Mouse (Mus musculus) spleen, postnatal 36 days (tissue): ENCODE data around the gene Spg7.
A peak's percentile ranks its signal among the peaks of the same experiment; 100 is the strongest.
"Not testable (repeated sequence)": the region's sequence is repeated elsewhere in the genome, so short reads cannot be mapped to it uniquely, and the experiment has no call there.

Experiments
- DNase-seq, 2 experiments: peaks; one replicate each; pipeline ENCODE4 v3.0.0; 2022; ENCODE audit warnings: low spot score in 2 of 2, mixed read lengths in 1 of 2

Spg7 gene

GRCm38 (mm10) chr8:123097786-123098584 is 35.2 kb downstream of the Spg7 start:
- peak; percentile 43 to 56 for DNase-seq

DNA sequence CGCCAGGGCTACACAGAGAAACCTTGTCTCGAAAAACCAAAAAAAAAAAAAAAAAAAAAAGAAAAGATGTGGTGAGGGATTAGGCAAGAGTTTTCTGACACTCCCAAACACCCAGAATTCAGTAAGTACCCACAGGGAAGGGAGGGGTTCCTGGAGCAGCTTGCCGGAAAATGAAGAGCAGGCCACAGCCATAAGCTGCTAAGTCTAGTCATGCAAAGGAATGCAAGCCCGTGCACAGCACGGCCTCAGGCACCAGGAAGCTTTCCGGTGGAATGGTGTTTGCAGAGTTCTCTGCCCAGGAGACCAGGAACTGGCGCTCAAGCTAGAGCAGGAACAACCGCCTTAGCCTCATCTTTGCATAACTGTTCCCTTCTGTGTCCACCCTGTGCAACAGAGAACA is 37.5 kb downstream of the Spg7 start:
- DNase-seq = no peak

DNA sequence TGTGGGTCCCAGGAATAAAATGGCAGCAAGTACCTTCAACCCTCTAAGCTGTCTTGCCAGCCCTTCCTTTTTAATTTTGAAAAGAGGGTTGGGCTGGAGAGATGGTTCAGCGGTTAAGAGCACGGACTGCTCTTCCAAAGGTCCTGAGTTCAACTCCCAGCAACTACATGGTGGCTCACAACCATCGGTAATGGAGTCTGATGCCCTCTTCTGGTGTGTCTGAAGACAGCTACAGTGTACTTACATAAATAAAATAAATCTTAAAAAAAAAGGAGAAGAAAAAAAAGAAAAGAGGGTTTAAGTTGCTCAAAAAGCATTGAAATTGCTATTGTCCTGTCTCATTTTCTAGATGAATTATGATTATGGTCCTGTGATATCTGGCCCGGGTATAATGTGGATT is 38.5 kb downstream of the Spg7 start:
- DNase-seq = no peak

GRCm38 (mm10) chr8:123101735-123102685 is 39.3 kb downstream of the Spg7 start, which contains the start of gene Rpl13:
Gene Rpl13, plus strand, starts transcription at chr8:123102350.
- peak; percentile 96 to 97 for DNase-seq

DNA sequence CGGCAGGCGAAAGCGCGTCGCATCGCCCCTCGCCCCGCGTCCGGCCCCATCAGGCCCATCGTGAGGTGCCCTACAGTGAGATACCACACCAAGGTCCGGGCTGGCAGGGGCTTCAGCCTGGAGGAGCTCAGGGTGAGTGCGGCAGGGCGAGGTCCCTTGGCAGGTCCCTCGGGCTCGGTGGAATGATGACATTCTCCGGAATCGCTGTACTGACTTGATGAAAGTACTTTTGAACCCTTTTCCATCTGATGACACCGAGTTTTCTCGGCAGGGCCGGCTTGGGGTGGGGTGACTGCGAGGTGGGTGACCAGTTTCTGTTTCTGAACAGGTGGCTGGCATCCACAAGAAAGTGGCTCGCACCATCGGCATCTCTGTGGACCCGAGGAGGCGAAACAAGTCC is 40.1 kb downstream of the Spg7 start:
- DNase-seq = not testable (repeated sequence)

- no peak for DNase-seq
Measured at GRCm38 (mm10) chr8:123103285-123103684, 40.5 kb downstream of the Spg7 start.

DNA sequence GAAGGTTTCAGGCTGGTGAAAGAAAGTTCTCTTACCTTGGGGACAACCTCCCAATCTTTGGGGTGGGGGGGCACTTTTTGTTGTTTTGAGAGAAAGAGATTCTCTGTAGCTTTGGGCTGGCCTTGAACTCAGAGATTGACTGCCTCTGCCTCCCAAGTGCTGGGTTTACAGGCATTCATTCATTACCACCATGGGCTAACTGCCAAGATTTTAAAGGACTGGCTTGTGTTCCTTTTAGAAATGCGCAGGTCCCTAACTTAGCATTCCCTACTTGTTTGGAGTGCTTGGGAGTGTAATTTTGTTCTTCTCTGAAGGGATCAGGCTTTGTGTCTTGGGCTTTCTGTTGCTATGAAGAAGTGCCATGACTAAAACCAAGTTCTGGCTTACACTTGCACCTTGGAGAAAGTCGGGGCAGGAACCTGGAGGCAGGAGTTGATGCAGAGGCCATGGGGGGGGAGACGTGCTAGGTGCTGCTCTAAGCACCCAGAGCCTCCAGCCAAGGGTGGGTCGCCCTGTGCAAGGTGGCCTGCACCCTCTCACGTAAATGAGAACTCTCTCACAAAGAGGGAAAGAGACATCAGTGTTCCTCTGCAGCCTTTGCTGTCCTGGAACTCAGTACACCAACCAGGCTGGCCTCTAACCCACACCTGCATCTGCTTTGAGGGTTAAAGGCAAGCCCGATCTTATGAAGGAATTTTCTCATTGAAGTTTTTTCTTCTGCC is 41.5 kb downstream of the Spg7 start:
- no peak for DNase-seq

- DNase-seq = peak in 1 of 2 experiments; percentile 43
Measured at GRCm38 (mm10) chr8:123105553-123106326, 43.0 kb downstream of the Spg7 start.

DNA sequence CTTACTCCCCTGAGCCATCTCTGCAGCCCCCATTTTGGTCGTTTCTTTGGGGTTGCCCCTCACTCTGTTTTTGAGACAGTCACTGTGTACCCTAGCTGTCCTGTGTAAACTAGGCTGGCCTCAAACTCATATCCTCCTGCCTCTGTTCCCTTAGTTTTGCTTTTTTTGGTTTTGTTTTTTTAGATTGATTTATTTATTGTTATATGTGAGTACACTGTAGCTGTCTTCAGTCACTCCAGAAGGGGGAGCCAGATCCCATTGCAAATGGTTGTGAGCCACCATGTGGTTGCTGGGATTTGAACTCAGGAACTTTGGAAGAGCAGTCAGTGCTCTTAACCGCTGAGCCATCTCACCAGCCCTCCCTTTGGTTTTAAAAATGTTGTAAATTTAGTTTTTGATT is 43.8 kb downstream of the Spg7 start:
- no peak for DNase-seq

GRCm38 (mm10) chr8:123108010-123108409 is 45.3 kb downstream of the Spg7 start:
- no peak for DNase-seq

- DNase-seq = no peak
Measured at GRCm38 (mm10) chr8:123108953-123109352, 46.2 kb downstream of the Spg7 start.

- peak; percentile 31 to 59 for DNase-seq
Measured at GRCm38 (mm10) chr8:123110649-123111048, 47.9 kb downstream of the Spg7 start.

DNA sequence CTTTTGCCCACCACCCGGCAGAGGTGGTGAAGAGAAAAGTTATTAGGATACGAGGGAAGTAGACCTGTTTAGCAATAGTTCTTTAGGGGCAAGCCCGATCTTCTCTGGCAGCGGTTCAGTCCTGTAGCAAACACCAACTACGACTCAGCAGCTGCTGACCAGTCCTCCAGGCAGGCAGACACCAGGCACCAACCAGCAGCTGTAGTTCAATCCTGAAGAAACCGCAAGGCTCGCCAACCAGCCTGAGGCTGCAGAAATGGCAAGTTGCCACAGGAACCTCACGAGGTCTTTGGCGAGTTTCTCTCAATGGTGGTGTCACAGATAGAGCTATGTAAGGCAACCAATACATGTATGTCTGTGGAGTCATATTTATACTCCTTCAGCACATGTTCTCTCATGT is 50.1 kb downstream of the Spg7 start:
- no peak for DNase-seq

DNA sequence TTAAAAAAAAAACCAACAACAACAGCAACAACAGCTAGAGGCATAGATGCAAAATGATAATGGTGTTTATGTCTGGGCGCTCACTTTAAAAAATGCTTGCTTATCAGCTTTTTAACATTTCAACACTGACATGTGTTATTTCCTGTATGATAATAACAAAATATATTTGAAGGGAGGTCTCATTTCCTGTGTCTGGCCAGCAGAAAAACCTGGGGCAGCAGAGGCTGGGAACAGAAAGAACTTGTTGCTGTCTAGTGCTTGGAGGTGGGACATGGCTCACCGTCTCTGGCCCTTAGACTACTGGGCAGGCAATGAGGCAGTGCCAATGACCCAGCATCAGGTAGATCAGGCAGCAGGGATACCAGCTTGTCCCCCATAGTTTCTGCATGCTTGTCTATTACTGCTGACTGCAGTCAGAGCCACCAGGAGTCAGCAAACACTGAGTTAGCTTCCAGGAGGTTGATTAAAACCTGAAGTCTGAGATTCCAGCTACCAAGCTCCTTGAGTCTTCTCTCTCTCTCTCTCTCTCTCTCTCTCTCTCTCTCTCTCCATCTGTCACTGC is 51.2 kb downstream of the Spg7 start:
- no peak for DNase-seq

DNA sequence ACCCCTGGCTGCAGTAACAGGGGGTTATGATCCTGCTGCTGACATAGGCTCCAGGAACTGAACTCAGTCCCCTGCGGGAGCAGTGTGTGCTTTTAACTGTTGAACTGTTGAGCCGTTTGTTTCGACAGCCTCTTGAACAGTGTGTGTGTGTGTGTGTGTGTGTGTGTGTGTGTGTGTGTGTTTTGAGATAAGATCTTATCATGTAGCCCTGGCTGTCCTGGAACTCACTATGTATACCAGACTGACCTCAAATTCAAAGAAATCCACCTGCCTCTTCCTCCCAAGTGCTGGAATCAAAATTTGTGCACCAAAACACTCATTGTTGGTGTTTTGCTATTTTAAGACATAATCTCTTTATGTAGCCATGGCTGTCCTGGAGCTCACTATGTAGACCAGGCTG is 51.9 kb downstream of the Spg7 start:
- DNase-seq = no peak

GRCm38 (mm10) chr8:123117127-123117731 is 54.5 kb downstream of the Spg7 start, which contains the start of gene Cpne7:
Gene Cpne7, plus strand, starts transcription at chr8:123117374.
- DNase-seq = no peak

- DNase-seq = no peak
Measured at GRCm38 (mm10) chr8:123117744-123118143, 55.0 kb downstream of the Spg7 start.

GRCm38 (mm10) chr8:123122059-123122458 is 59.3 kb downstream of the Spg7 start:
- DNase-seq = no peak

- no peak for DNase-seq
Measured at GRCm38 (mm10) chr8:123122670-123123069, 59.9 kb downstream of the Spg7 start.

DNA sequence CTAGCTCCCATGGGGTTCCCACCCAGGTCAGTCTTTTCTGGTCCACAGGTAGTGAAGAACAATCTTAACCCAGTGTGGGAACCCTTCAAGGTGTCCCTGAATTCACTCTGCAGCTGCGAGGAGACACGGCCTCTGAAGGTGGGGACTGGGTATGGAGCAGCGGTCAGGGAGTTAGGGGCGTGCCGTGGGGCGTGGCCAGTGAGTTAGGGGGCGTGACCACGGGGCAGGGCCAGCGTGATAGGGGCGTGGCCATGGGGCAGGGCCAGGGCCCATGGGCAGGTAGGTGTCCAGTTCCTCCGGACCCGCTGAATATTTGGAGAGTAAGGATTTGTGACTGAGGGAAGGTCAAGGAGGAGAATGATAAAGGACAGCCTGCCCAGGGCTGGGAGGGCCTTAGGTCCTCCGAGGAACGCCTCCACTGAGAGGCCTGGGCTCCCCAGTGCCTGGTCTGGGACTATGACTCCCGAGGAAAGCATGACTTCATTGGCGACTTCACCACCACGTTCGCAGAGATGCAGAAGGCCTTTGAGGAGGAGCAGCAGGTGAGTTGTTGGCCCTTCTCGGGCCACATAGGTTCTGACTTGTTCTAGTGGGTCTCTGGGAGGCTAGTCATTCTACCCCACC is 63.6 kb downstream of the Spg7 start:
- DNase-seq = peak in 1 of 2 experiments; percentile 28
